Mouse (Mus musculus) central nervous system, embryonic 11.5 days (tissue): ENCODE results near the gene Gm11554. TPM values are rescaled to one million over a fixed set of nuclear protein-coding genes. Genes with fewer than 3 reads are reported as not detected.

Source experiments
- polyA plus RNA-seq: library from polyadenylated mRNA; depleted of rRNA; stranded (reverse); fragments of >200 nt; gene quantifications from 2 replicates; pipeline ENCODE4 v1.2.3, GENCODE M21; 2012; rRNA removed

Gene Gm11554
- not detected in 2 replicates for polyA plus RNA-seq

DNA sequence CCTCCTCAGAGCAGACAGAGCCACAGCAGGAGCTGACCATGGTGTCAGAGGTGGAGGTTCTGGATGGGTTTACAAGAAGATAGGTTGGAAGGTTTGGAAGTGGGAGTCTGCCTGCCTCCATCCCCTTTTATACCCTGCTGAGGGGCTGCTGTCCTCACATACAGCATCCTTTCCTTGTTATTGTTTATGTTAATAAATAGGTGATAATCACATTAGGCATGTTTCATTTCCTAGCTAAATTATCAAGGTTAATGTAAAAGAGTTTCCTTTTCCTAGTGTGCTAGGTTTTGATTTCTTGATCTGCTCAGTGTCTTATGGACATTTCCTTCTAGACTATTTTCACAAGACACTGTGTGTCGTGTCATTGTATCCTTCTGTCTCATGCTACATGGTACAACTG lies at the start of gene Gm11554:
Gene Gm11554 (minus strand): TSS at position 101 of the 400 bp plus-strand sequence.

DNA sequence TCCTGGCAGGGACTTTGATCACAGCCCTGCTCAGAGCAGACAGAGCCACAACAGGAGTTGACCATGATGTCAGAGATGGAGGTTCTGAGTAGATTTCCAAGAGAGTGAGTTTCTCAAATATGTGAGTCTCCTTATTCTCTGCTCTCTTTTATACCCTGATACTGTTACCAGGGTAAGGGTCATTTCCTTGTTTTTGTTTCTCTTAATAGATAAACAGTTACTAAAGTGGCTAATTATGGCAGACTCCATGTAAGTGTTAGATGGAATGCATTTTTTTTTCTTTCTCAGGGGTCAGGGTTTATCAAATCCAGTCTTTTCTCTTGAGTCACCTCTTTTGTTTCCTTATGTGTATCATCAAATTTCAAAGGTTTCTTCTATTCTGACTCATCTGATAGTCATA lies 47.3 kb upstream of the Gm11554 start, which contains the start of gene Krtap4-16:
Gene Krtap4-16 (minus strand): TSS at position 101 of the 400 bp plus-strand sequence.

DNA sequence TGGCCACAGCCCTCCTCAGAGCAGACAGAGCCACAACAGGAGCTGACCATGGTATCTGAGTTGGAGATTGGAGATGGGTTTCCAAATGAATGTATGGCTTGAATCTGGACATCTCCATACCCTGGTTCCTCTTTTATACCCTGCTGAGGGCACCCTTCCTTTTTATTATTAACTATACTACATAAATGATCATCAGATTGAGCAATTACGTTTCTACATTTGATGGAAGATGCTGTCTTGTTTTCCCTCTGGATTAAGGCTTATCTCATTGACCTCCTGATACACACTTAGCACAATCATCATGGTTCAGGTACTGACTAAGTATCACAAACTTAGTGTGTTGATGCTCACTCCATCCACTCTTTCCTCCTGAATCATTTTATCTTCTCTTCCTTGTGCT lies 33.7 kb upstream of the Gm11554 start, which contains the start of gene 2300003K06Rik:
Gene 2300003K06Rik (minus strand): TSS at position 101 of the 400 bp plus-strand sequence.

DNA sequence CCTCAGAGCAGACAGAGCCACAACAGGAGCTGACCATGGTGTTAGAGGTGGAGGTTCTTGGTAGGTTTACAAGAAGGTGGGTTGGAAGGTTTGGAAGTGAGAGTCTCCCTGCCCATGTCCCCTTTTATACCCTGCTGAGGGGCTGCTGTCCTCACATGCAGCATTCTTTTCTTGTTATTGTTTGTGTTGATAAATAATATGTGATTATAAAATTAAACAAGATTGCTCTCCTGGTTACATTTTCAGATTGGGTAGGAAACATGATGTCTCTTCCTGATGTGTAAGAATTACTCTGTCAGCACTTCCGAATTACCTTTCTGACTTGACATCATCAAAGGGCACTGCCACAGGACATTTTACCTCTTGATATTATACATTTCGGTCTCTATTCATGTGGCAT lies 11.3 kb upstream of the Gm11554 start, which contains the start of gene Gm11564:
Gene Gm11564 (minus strand): TSS at position 101 of the 400 bp plus-strand sequence.

DNA sequence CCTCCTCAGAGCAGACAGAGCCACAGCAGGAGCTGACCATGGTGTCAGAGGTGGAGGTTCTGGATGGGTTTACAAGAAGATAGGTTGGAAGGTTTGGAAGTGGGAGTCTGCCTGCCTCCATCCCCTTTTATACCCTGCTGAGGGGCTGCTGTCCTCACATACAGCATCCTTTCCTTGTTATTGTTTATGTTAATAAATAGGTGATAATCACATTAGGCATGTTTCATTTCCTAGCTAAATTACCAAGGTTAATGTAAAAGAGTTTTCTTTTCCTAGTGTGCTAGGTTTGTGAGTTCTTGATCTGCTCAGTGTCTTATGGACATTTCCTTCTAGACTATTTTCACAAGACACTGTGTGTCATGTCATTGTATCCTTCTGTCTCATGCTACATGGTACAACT lies 5.5 kb upstream of the Gm11554 start, which contains the start of gene Krtap4-13:
Gene Krtap4-13 (minus strand): TSS at position 101 of the 400 bp plus-strand sequence.

DNA sequence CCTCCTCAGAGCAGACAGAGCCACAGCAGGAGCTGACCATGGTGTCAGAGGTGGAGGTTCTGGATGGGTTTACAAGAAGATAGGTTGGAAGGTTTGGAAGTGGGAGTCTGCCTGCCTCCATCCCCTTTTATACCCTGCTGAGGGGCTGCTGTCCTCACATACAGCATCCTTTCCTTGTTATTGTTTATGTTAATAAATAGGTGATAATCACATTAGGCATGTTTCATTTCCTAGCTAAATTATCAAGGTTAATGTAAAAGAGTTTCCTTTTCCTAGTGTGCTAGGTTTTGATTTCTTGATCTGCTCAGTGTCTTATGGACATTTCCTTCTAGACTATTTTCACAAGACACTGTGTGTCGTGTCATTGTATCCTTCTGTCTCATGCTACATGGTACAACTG lies 5.4 kb downstream of the Gm11554 start, which contains the start of gene Gm11569:
Gene Gm11569 (minus strand): TSS at position 101 of the 400 bp plus-strand sequence.

DNA sequence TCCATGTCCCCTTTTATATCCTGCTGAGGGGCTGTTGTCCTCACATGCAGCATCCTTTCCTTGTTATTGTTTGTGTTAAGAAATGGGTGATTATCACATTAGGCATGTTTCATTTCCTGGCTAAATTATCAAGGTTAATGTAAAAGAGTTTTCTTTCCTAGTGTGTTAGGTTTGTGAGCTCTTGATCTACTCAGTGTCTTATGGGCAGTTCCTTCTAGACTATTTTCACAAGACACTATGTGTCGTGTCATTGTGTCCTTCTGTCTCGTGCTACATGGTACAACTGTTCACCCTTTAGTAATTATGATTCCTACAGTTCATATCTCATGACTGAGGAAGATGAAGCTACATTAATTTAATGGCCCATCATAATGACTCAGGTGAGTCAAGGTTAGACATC lies 10.9 kb downstream of the Gm11554 start, which contains the start of gene Gm11596:
Gene Gm11596 (minus strand): TSS at position 101 of the 400 bp plus-strand sequence.

DNA sequence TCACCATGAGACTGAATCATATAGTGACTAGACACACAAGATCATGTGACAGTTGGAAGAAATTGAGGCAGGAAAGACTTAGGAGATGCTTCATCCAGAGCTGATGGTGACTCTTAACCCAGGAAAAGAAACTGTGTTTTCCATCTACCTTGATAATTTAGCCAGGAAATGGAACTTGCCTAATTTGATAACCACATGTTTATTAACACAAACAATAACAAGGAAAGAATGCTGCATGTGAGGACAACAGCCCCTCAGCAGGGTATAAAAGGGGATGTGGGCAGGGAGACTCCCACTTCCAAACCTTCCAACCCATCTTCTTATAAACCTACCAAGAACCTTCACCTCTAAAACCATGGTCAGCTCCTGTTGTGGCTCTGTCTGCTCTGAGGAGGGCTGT lies 19.3 kb downstream of the Gm11554 start, which contains the start of gene Krtap4-9:
Gene Krtap4-9 (plus strand): TSS at position 301 of the 400 bp plus-strand sequence.

DNA sequence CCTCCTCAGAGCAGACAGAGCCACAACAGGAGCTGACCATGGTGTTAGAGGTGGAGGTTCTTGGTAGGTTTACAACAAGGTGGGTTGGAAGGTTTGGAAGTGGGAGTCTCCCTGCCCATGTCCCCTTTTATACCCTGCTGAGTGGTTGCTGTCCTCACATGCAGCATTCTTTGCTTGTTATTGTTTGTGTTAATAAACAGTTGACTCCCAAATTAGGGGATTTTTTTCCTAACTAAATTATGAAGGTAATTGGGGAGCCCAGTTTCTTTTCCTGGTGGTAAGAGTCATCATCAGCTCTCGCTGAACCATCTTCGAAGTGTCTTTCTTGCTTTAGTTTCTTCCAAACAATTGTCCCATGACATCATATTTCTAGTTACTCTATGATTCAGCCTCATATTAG lies 23.6 kb downstream of the Gm11554 start, which contains the start of gene Krtap4-8:
Gene Krtap4-8 (minus strand): TSS at position 101 of the 400 bp plus-strand sequence.

DNA sequence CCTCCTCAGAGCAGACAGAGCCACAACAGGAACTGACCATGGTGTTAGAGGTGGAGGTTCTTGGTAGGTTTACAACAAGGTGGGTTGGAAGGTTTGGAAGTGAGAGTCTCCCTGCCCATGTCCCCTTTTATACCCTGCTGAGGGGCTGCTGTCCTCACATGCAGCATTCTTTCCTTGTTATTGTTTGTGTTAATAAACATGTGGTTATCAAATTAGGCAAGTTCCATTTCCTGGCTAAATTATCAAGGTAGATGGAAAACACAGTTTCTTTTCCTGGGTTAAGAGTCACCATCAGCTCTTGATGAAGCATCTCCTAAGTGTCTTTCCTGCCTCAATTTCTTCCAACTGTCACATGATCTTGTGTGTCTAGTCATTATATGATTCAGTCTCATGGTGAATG lies 31.4 kb downstream of the Gm11554 start, which contains the start of gene Gm11595:
Gene Gm11595 (minus strand): TSS at position 101 of the 400 bp plus-strand sequence.

Other genes starting within 250 kb of the Gm11554 start
- gene Krtap3-2, start 247.6 kb downstream of the Gm11554 start, polyA plus RNA-seq: not detected in 2 replicates
- not detected in 2 replicates for gene Gm11939, start 245.0 kb downstream of the Gm11554 start, polyA plus RNA-seq
- not detected in 2 replicates for gene Krtap3-1, start 237.8 kb downstream of the Gm11554 start, polyA plus RNA-seq
- gene Krtap1-5, start 223.4 kb downstream of the Gm11554 start, polyA plus RNA-seq: not detected in 2 replicates
- not detected in 2 replicates for gene Krtap1-4, start 220.8 kb downstream of the Gm11554 start, polyA plus RNA-seq
- gene Krtap1-3, start 213.1 kb downstream of the Gm11554 start, polyA plus RNA-seq: not detected in 2 replicates
- not detected in 2 replicates for gene Krtap9-3, start 206.3 kb downstream of the Gm11554 start, polyA plus RNA-seq
- not detected in 2 replicates for gene Gm11938, start 201.1 kb downstream of the Gm11554 start, polyA plus RNA-seq
- not detected in 2 replicates for gene Gm11937, start 194.3 kb downstream of the Gm11554 start, polyA plus RNA-seq
- not detected in 2 replicates for gene Krtap2-4, start 189.6 kb downstream of the Gm11554 start, polyA plus RNA-seq
- gene Gm11562, start 184.0 kb downstream of the Gm11554 start, polyA plus RNA-seq: not detected in 2 replicates
- not detected in 2 replicates for gene Krtap4-1, start 176.2 kb downstream of the Gm11554 start, polyA plus RNA-seq
- gene Krtap4-2, start 169.4 kb downstream of the Gm11554 start, polyA plus RNA-seq: not detected in 2 replicates
- gene Krtap4-7, start 160.4 kb downstream of the Gm11554 start, polyA plus RNA-seq: not detected in 2 replicates
- gene Gm11555, start 154.2 kb downstream of the Gm11554 start, polyA plus RNA-seq: not detected in 2 replicates
- gene Gm11563, start 145.5 kb downstream of the Gm11554 start, polyA plus RNA-seq: not detected in 2 replicates
- not detected in 2 replicates for gene Krtap4-6, start 138.5 kb downstream of the Gm11554 start, polyA plus RNA-seq
- gene Gm14190, start 113.7 kb downstream of the Gm11554 start, polyA plus RNA-seq: not detected in 2 replicates
- gene Gm14180, start 70.2 kb downstream of the Gm11554 start, polyA plus RNA-seq: not detected in 2 replicates
- not detected in 2 replicates for gene Gm11595, start 31.5 kb downstream of the Gm11554 start, polyA plus RNA-seq
- not detected in 2 replicates for gene Krtap4-8, start 23.7 kb downstream of the Gm11554 start, polyA plus RNA-seq
- not detected in 2 replicates for gene Krtap4-9, start 19.2 kb downstream of the Gm11554 start, polyA plus RNA-seq
- gene Gm11596, start 11.0 kb downstream of the Gm11554 start, polyA plus RNA-seq: not detected in 2 replicates
- not detected in 2 replicates for gene Gm11569, start 5.5 kb downstream of the Gm11554 start, polyA plus RNA-seq
- not detected in 2 replicates for gene Krtap4-13, start 5.4 kb upstream of the Gm11554 start, polyA plus RNA-seq
- gene Gm11564, start 11.2 kb upstream of the Gm11554 start, polyA plus RNA-seq: not detected in 2 replicates
- not detected in 2 replicates for gene 2300003K06Rik, start 33.6 kb upstream of the Gm11554 start, polyA plus RNA-seq
- not detected in 2 replicates for gene Krtap4-16, start 47.2 kb upstream of the Gm11554 start, polyA plus RNA-seq
- gene Gm11568, start 53.5 kb upstream of the Gm11554 start, polyA plus RNA-seq: not detected in 2 replicates
- gene Gm11559, start 60.0 kb upstream of the Gm11554 start, polyA plus RNA-seq: not detected in 2 replicates
- not detected in 2 replicates for gene Krtap9-1, start 68.9 kb upstream of the Gm11554 start, polyA plus RNA-seq
- not detected in 2 replicates for gene Gm11567, start 74.7 kb upstream of the Gm11554 start, polyA plus RNA-seq
- gene Krtap31-1, start 103.5 kb upstream of the Gm11554 start, polyA plus RNA-seq: not detected in 2 replicates
- gene Gm11565, start 110.3 kb upstream of the Gm11554 start, polyA plus RNA-seq: not detected in 2 replicates
- gene Krtap31-2, start 131.8 kb upstream of the Gm11554 start, polyA plus RNA-seq: not detected in 2 replicates
- not detected in 2 replicates for gene Krtap9-5, start 144.0 kb upstream of the Gm11554 start, polyA plus RNA-seq
- not detected in 2 replicates for gene Krtap29-1, start 174.6 kb upstream of the Gm11554 start, polyA plus RNA-seq
- not detected in 2 replicates for gene Krtap16-1, start 182.2 kb upstream of the Gm11554 start, polyA plus RNA-seq
- not detected in 2 replicates for gene Krtap17-1, start 189.5 kb upstream of the Gm11554 start, polyA plus RNA-seq
- gene Krt33a, start 211.8 kb upstream of the Gm11554 start, polyA plus RNA-seq: not detected in 2 replicates
- gene Krt33b, start 225.4 kb upstream of the Gm11554 start, polyA plus RNA-seq: 0.09 TPM in 1 of 2 replicates, not detected in the other
- not detected in 2 replicates for gene Krt34, start 237.1 kb upstream of the Gm11554 start, polyA plus RNA-seq
- not detected in 2 replicates for gene Krt31, start 246.1 kb upstream of the Gm11554 start, polyA plus RNA-seq